Mouse (Mus musculus): ENCODE results near the gene Slc45a3.

Gene Slc45a3

GRCm38 (mm10) chr1:132026925-132027646, 64.3 kb downstream of the Slc45a3 start:
- DNase-seq (ENCODE audit: low spot score in 2 of 2) = no peak

GRCm38 (mm10) chr1:132027978-132028377, 65.2 kb downstream of the Slc45a3 start:
- DNase-seq (ENCODE audit: low spot score in 2 of 2) = no peak

GRCm38 (mm10) chr1:132028413-132028812, 65.6 kb downstream of the Slc45a3 start:
- DNase-seq (ENCODE audit: low spot score in 2 of 2) = no peak

DNA sequence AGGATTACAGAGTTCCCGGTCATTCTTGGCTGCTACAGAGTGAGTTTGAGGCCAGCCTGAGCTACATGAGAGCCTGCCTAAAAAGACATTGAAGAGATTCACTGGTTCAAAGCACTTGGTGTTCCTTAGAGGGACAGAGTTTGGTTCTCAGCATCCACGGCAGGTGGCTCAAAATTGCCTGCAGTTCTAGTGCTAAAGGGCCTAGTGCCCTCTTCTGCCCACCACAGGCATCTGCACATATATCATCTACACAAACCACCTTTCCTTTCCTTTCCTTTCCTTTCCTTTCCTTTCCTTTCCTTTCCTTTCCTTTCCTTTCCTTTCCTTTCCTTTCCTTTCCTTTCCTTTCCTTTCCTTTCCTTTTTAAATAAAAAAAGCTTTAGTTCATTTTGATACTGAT, 67.8 kb downstream of the Slc45a3 start:
- DNase-seq (ENCODE audit: low spot score in 2 of 2) = no peak

- no peak for DNase-seq (ENCODE audit: low spot score in 2 of 2)
These were observed 69.4 kb downstream of the Slc45a3 start for GRCm38 (mm10) chr1:132032172-132032571.
